Mouse (Mus musculus) heart, postnatal 0 days (tissue): Measurements from ENCODE around the gene Elovl3. TPM values are rescaled to one million over a fixed set of nuclear protein-coding genes. Genes with fewer than 3 reads are reported as not detected.

Source experiments
- ATAC-seq: fragments of 200-750 bp; cut with Nextera tagmentation; 2 replicates; pipeline ENCODE4 v1.8.0; 2017; ENCODE audit warnings: low read depth, moderate number of reproducible peaks, moderate library complexity; ENCODE audit not compliant: insufficient read depth
- DNase-seq: peaks from one replicate; pipeline ENCODE4 v3.0.0-alpha.2; 2016; ENCODE audit warnings: low spot score
- H3K27ac ChIP-seq: fragments of 300-500 bp; sonication (generic); 2 replicates; pipeline ENCODE4 v1.5.1; 2014; ENCODE audit warnings: low read depth, mild to moderate bottlenecking
- H3K27me3 ChIP-seq: fragments of 300-500 bp; sonication (generic); 2 replicates; pipeline ENCODE4 v1.6.1; 2014; ENCODE audit warnings: low read length, mixed read lengths; ENCODE audit not compliant: control insufficient read depth, insufficient read depth
- H3K36me3 ChIP-seq: fragments of 300-500 bp; sonication (generic); replicated peaks from 2 replicates; pipeline ENCODE4 v1.6.1; 2014; ENCODE audit warnings: low read length, mixed read lengths; ENCODE audit not compliant: control insufficient read depth, insufficient read depth
- H3K4me1 ChIP-seq: fragments of 300-500 bp; sonication (generic); 2 replicates; pipeline ENCODE4 v1.6.1; 2014; ENCODE audit warnings: antibody characterized with exemption; ENCODE audit not compliant: control insufficient read depth, insufficient read depth
- H3K4me2 ChIP-seq: fragments of 300-500 bp; sonication (generic); 2 replicates; pipeline ENCODE4 v1.6.1; 2014; ENCODE audit warnings: low read depth, mild to moderate bottlenecking, low read length, moderate library complexity
- H3K4me3 ChIP-seq: fragments of 300-500 bp; sonication (generic); 2 replicates; pipeline ENCODE4 v1.5.1; 2014; ENCODE audit warnings: low read depth, low read length
- H3K9ac ChIP-seq: fragments of 300-500 bp; sonication (generic); replicated peaks from 2 replicates; pipeline ENCODE4 v1.6.1; 2014; ENCODE audit warnings: low read depth, low read length, mixed read lengths
- H3K9me3 ChIP-seq: fragments of 300-500 bp; sonication (generic); replicated peaks from 2 replicates; pipeline ENCODE4 v1.6.1; 2016; ENCODE audit warnings: low read length; ENCODE audit not compliant: control insufficient read depth
- CTCF ChIP-seq: IDR thresholded peaks from 2 replicates; pipeline ENCODE4 v1.5.1; 2016; ENCODE audit warnings: antibody characterized with exemption, control low read depth, low read depth
- EP300 ChIP-seq: IDR thresholded peaks from 2 replicates; pipeline ENCODE4 v1.6.1; 2016; ENCODE audit warnings: antibody characterized with exemption, low read depth
- WGBS: fragments of 180-500 bp; shearing (Covaris S2); extraction: QIAGEN DNeasy Blood & Tissue Kit; methylation state at CpG from one replicate; pipeline ENCODE4 v1.1.7; 2014; 5-methylcytosine and 5-hydroxymethylcytosine counted together
- polyA plus RNA-seq: library from polyadenylated mRNA; unstranded; fragments of >200 nt; fragmentation: Nextera tagmentation; extraction: Ambion mirVana; gene quantifications from 2 replicates; pipeline ENCODE4 v1.2.1, GENCODE M21; 2015
- total RNA-seq: library from RNA; depleted of rRNA; stranded (reverse); fragments of >200 nt; gene quantifications from 2 replicates; pipeline ENCODE4 v1.2.3, GENCODE M21; 2014; ENCODE audit warnings: low replicate concordance

Elovl3 gene
- total and polyA plus RNA-seq, 2 experiments from 2014 or later: not detected

DNA sequence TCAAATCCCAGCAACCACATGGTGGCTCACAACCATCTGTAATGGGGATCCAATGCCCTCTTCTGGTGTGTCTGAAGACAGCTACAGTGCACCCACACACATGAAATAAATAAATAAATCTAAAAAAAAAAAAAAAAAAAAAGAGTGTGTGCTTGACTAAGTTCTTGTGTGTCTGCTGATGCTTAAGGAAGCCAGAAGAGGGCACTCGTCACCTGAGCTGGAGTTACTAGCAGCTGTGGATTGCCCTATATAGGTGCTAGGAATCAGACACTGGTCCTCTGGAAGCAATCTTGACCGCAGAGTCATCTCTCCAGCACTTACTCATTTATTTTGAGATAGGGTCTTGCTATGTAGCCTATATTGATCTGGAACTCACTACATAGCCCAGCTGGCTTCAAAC lies 37.6 kb upstream of the Elovl3 start:
- Histone ChIP-seq H3K27me3 (no peaks in the 10 kb centered on the region), H3K4me3 (no peak overlapping the region), H3K27ac (no peak overlapping the region), H3K9me3 (peaks cover 5% of the 10 kb centered on the region; the same call in 1 of the 2 replicates), H3K9ac (no peak overlapping the region), H3K36me3 (no peaks in the 10 kb centered on the region), H3K4me2 (no peak overlapping the region), H3K4me1 (no peaks in the 10 kb centered on the region)
- ATAC-seq: no peak
- no peak for TF ChIP-seq EP300
- no peak for TF ChIP-seq CTCF
- no peak for DNase-seq
- 89% methylated on average over 2 of the region's 2 CpGs for WGBS

DNA sequence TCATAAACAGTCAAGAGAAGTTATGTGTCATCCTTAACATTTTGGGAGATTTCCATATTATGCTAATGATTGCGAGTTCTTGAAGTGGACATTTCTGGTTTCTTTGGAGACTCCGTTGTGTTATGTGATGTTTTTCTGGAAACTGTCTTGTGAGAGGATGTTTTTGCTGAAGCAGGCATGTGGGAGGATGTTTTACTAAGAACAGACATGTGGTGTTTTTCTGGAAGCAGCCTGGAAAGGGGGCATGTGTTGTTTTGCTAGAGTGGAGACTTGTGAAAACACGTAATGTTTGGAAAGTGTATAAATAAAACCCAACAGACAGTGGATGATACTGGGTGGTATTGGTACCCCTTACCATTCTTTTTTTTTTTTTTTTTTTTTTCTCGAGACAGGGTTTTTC lies 36.4 kb upstream of the Elovl3 start:
- no peak overlapping the region for H3K9ac ChIP-seq
- no peak overlapping the region for H3K4me3 ChIP-seq
- no peaks in the 10 kb centered on the region for H3K4me1 ChIP-seq
- no peaks in the 10 kb centered on the region for H3K36me3 ChIP-seq
- WGBS: 68% methylated on average over 3 of the region's 4 CpGs
- H3K9me3 ChIP-seq: peaks cover 5% of the 10 kb centered on the region; the same call in 1 of the 2 replicates
- H3K4me2 ChIP-seq: no peak overlapping the region
- no peak for ATAC-seq
- no peak for TF ChIP-seq EP300
- TF ChIP-seq CTCF: no peak
- H3K27me3 ChIP-seq: no peaks in the 10 kb centered on the region
- H3K27ac ChIP-seq: no peak overlapping the region
- DNase-seq: no peak

DNA sequence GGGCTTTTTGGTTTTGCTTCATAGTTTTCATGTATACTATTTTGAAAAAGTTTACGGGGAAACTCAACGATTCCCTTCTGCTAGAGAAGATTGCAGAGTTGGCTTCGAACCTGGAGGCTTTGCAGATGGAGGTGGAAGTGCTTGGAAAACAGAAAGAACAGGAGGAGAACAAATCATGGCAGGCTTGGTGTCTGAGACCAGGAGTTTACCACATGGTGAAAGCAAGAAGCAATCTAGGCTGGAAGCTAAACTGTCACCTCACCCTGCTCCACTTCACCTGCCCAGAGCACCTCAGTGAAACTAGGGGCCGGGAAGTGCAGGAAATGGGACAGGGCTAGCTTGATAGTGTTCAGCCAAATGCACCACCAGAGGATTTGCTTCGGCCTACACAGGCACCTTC lies 35.3 kb upstream of the Elovl3 start:
- WGBS: 87% methylated on average over 5 of the region's 5 CpGs

DNA sequence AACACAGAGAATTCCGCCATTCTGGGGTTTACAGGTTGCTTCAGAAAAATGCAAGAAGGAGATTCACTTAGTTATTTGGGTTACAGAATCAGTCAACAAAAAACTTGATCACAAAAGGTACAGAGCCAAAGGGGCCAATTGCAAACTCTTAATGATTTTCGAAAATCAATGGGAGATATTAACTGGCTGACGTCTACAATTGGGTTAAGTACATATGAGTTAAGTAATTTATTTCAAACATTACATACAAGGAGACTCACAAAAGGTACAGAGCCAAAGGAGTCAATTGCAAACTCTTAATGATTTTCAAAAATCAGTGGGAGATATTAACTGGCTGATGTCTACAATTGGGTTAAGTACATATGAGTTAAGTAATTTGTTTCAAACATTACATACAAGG lies 32.1 kb upstream of the Elovl3 start:
- H3K4me2 ChIP-seq: no peak overlapping the region
- H3K9ac ChIP-seq: no peak overlapping the region
- no peaks in the 10 kb centered on the region for H3K27me3 ChIP-seq
- TF ChIP-seq EP300: no peak
- no peak for TF ChIP-seq CTCF
- H3K9me3 ChIP-seq: peaks cover 5% of the 10 kb centered on the region; the same call in 1 of the 2 replicates
- H3K4me1 ChIP-seq: no peaks in the 10 kb centered on the region
- H3K36me3 ChIP-seq: no peaks in the 10 kb centered on the region
- ATAC-seq: no peak
- DNase-seq: no peak
- no peak overlapping the region for H3K27ac ChIP-seq
- H3K4me3 ChIP-seq: no peak overlapping the region
- WGBS: 85% methylated on average over 3 of the region's 3 CpGs

More for the DNA sequence above, 35.3 kb upstream of the Elovl3 start:
- DNase-seq (no peak), ATAC-seq (no peak)
- no peak for TF ChIP-seq EP300
- no peaks in the 10 kb centered on the region for H3K4me1 ChIP-seq
- H3K4me3 ChIP-seq: no peak overlapping the region
- no peak overlapping the region for H3K27ac ChIP-seq
- no peak overlapping the region for H3K4me2 ChIP-seq
- H3K9me3 ChIP-seq: peaks cover 5% of the 10 kb centered on the region; the same call in 1 of the 2 replicates
- H3K27me3 ChIP-seq: no peaks in the 10 kb centered on the region
- H3K36me3 ChIP-seq: no peaks in the 10 kb centered on the region
- no peak overlapping the region for H3K9ac ChIP-seq

DNA sequence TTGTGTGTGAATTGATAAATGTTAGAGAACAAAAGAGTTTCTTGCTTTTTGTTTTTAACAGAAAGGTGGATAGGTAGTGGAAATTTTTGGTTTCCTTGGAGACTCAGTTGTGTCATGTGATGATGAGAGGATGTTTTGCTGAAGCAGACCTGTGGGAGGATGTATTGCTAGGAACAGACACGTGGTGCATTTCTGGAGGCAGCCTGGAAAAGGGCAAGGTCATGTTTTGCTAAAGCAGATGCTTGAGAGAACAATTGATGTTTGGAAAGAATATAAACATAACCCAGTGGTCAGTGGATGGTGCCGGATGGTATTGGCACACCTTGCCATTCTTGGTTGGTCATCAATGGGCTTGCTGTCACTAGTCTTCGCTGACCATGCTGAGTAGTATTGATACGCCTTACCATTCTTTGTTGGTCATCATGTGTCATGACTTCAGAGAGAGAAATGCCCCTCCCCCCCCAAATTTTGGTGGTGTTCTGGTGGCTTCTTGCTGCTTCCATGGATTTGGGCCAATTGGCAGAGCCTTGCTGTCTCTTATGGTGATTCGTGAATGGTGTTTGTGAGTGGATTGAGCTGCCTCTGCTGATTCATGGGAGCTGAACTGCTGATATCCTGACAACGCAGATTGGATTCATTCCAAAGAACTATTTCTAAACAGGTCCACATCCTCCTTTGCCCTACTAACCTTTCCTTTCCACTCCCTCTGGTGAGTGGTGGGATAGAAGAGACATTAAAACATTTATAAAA lies 28.1 kb upstream of the Elovl3 start:
- no peak overlapping the region for H3K9ac ChIP-seq
- H3K4me3 ChIP-seq: no peak overlapping the region
- no peaks in the 10 kb centered on the region for H3K4me1 ChIP-seq
- no peaks in the 10 kb centered on the region for H3K27me3 ChIP-seq
- no peak overlapping the region for H3K27ac ChIP-seq
- H3K36me3 ChIP-seq: no peaks in the 10 kb centered on the region
- H3K4me2 ChIP-seq: no peak overlapping the region
- DNase-seq (no peak), ATAC-seq (no peak)
- no peaks in the 10 kb centered on the region for H3K9me3 ChIP-seq
- TF ChIP-seq EP300: no peak
- TF ChIP-seq CTCF: no peak
- WGBS: 60% methylated on average over 6 of the region's 6 CpGs

DNA sequence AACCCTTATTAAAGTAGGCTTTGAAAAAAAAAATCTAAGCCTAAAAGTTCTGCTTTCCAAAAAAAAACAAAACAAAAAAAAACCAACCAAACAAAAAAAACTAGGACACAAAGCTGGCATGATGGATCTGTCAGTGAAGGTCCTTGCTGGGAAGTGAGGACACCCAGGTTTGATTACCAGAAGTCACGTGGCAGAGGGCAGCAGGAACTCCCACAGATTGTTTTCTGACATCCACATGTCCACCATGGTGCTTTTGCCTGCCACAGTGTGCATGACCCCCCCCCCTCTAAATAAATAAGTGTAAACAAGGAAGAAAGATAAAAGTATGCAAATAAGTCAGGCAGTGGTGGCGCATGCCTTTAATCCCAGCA lies 27.5 kb upstream of the Elovl3 start:
- H3K4me3 ChIP-seq: no peak overlapping the region
- no peak for TF ChIP-seq EP300
- no peak overlapping the region for H3K9ac ChIP-seq
- no peaks in the 10 kb centered on the region for H3K27me3 ChIP-seq
- H3K9me3 ChIP-seq: no peaks in the 10 kb centered on the region
- ATAC-seq (no peak), DNase-seq (no peak)
- H3K36me3 ChIP-seq: no peaks in the 10 kb centered on the region
- no peak overlapping the region for H3K27ac ChIP-seq
- no peak overlapping the region for H3K4me2 ChIP-seq
- H3K4me1 ChIP-seq: no peaks in the 10 kb centered on the region
- 67% methylated on average over 2 of the region's 2 CpGs for WGBS
